Mouse (Mus musculus): ENCODE measurements around the gene Elavl1.
"Not testable (repeated sequence)": the region's sequence is repeated elsewhere in the genome, so short reads cannot be mapped to it uniquely, and the experiment has no call there.

Elavl1 gene

DNA sequence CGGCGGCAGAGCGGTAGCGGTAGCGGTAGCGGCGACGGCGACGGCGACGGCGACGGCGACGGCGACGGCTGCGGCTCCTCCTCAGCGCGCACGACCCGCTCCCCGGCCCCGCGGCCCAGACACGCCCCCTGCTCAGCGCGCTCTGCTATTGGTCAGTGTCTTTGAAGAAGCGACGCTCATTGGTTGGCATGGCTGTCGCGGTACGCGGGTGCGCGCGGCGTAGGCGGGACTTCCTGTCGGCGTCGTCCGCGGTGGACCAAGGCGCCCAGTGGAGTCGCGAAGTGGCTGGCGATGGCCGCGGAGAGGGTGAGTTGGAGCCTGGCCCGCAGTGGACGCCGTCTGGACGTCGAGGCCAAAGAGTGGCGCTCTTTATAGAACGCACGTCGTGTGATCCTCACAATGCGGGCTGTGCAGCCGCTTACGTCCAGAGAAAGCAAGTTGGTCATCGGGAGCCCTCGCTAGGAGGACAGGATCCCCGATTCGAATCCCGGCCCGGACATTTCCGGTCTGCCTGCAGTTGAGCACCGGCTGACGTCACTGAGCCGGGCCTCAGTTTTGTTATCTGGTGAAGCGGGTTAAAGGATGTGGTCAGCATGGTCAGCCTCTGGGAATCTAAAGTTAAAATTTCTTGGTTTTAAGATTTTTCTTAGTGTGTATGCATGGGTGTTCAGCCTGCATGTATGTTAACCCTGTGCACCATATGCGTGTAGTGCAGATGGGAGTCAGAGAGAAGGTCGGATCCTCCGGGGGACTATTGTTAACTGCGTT is at the start of gene Elavl1, which contains the start of gene Ccl25:
TSS of gene Elavl1 (minus strand) at position 431 of the 768 bp plus-strand sequence.
TSS of gene Ccl25 (plus strand) at position 228 of the 768 bp plus-strand sequence.
- peak; percentile 76 for DNase-seq (ENCODE audit: extremely low read depth, low read depth)

DNA sequence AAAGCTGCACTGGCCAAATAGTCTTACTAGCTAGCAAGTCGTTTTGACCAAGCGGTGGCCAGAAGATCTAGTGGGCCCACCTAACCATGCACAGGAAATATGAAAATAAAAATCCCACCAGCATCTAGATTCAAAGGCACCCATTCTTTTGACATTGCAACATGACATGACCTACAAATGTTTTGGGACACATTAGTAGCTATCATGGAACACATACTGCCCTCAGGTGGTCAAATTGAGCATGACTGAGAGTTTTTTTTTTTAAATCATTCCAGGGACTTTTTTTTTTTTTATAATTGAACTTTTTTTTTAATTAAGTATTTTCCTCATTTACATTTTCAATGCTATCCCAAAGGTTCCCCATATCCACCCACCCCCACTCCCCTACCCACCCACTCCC is 47.4 kb upstream of the Elavl1 start:
- peak; percentile 10 for DNase-seq (ENCODE audit: extremely low read depth, low read depth)

GRCm38 (mm10) chr8:4370078-4370477 is 44.9 kb upstream of the Elavl1 start:
- peak; percentile 74 for DNase-seq (ENCODE audit: extremely low read depth, low read depth)

DNA sequence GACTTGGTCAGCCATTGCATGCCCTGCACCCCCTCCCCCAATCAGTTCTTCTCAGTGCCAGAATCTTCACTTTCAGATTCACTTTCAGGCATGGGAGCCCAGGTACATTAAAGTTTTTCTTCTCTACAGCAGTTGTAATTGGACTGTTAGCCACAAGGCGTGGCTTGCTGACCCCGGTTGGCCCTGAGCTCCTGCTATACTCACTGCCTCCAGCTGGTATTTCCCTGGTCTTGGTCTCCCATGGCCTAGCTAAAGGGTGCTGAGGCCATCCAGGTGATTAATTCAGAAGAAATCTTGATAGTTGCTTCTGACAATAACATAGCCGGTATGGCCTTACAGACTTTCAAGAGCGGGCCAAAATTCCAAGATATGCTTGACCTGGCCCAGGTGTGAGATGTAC is 43.3 kb upstream of the Elavl1 start:
- no peak for DNase-seq (ENCODE audit: extremely low read depth, low read depth)

DNA sequence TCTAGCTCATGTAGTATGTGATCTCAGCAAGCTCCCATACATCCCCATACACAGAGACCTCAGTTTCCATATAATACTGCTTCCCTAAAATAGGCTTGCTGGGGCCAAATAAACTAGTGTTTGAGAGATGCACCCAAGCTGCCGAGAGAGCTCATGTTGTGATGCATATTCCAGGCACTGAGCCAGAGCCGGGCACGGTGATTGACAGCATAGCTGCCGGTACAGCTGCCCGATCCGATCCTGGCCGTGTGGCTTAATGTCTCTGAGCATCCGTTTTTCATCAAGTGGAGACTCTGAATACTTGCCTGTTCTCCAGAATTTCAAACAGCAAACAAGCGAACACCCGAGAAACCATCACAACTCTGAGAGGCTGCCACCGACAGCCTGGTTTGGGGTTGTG is 42.6 kb upstream of the Elavl1 start:
- no peak for DNase-seq (ENCODE audit: extremely low read depth, low read depth)

GRCm38 (mm10) chr8:4366189-4366588 is 41.0 kb upstream of the Elavl1 start:
- no peak for DNase-seq (ENCODE audit: extremely low read depth, low read depth)

DNA sequence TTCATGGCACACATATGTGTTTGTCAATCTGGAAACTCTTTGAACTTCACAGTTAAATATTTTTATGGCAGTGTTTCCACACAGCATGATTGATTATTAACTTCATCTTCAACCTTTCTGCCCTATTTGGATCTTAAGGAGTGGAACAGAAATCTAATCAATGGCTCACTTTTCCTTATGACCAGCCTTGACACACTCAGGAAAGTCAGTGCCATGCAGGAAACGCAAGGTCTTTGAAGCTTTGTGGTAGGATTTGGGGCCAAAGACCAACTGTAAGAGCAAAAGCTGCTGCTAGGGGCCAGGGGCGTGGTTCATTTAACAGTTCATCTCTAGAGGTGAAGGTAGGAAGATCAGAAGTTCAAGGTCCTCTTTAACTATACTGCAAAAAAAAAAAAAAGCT is 35.7 kb upstream of the Elavl1 start:
- DNase-seq (ENCODE audit: extremely low read depth, low read depth) = no peak

- DNase-seq (ENCODE audit: extremely low read depth, low read depth) = no peak
These were observed 34.1 kb upstream of the Elavl1 start for GRCm38 (mm10) chr8:4359362-4359761.

GRCm38 (mm10) chr8:4355455-4355854 is 30.2 kb upstream of the Elavl1 start:
- DNase-seq (ENCODE audit: extremely low read depth, low read depth) = no peak

DNA sequence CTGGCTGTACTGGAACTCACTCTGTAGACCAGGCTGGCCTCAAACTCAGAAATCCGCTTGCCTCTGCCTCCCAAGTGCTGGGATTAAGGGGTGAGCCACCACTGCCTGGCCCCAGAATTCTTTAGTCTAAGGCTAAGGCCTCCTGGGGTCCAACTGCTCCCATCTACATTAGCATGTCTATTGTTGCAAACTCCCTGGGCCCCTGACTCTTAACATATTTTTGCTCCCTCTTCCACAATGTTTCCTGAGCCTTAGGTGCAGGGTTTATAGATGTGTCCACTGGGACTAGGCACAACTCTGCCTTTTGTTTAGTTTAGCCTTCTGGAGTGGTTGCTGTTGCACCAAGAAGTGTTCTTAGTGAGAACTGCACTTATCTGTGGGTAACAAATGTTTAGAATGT is 29.3 kb upstream of the Elavl1 start:
- DNase-seq (ENCODE audit: extremely low read depth, low read depth) = no peak

GRCm38 (mm10) chr8:4353741-4354140 is 28.5 kb upstream of the Elavl1 start:
- no peak for DNase-seq (ENCODE audit: extremely low read depth, low read depth)

DNA sequence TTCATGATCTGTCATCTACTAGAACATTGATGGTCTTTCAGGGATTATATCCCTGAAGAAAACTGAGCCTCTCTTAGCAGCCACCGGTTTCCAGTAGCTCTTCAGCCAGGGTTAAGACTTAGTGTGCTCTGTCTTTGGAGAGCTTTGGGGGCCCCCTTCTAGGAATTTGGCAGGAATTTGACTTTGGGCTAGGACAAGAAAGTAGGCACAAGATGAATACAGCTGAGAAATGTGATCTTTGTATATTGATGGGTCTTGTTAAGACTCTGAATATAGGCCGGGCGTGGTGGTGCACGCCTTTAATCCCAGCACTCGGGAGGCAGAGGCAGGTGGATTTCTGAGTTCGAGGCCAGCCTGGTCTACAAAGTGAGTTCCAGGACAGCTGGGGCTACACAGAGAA is 27.3 kb upstream of the Elavl1 start:
- not testable (repeated sequence) for DNase-seq (ENCODE audit: extremely low read depth, low read depth)

DNA sequence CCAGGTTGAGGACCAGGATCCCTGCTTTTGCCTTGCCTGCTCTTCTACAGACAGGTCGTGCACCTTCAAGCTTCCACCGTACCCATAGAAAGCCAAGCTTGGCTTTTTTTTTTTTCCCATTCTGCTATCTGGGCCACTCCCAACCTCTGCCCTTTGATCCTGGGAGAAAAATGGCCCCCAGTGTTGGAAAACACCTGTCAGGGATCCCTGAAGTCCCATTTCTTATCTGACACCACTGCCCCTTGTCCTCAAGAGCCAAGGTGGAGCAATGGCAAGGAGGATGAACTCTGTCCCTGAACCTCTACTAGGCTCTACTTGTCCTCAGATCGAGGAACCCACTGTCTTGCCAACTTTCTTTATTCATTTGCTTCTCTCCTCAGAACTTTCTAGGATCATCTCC is 25.4 kb upstream of the Elavl1 start:
- DNase-seq (ENCODE audit: extremely low read depth, low read depth) = no peak

- DNase-seq (ENCODE audit: extremely low read depth, low read depth) = no peak
These were observed 24.1 kb upstream of the Elavl1 start for GRCm38 (mm10) chr8:4349335-4349734.

- no peak for DNase-seq (ENCODE audit: extremely low read depth, low read depth)
These were observed 23.1 kb upstream of the Elavl1 start for GRCm38 (mm10) chr8:4348275-4348674.

DNA sequence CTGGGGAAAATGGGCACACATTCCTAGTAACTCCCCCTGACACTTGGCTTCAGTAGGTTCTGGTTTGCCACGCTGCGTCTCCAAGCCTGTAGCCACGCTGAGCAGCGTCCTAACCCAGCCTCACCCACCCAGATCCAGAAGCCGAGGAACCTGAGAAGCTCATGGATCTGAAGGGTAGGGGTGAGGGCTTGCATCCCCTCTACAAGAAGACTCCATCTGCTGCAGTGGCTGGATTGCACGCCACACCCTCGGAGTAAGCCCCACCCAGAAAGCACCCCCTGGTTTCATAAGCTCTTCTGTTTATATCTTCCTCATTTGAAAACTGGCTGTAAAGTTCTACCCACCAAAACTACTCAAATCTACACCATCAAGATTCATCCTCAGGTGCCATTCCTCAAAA is 22.4 kb upstream of the Elavl1 start:
- DNase-seq (ENCODE audit: extremely low read depth, low read depth) = no peak

DNA sequence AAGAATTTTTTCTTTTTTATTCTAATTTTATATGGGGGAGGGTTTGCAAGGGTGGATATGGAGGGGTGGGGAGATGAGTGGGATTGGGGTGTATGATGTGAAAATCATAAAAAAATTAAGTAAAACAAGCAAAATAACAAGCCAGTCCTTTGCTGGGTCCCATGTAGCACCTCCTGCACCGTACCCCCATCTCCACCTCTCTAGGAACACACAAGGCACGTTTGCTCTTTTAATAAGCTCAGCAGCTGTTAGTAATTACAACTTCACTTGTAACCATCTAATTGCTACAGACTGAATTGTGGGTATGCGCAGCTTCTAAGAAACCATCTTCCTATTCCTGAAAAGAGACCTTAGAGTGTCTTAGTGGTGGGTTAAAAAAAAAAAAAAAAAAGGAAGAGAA is 15.0 kb upstream of the Elavl1 start:
- DNase-seq (ENCODE audit: extremely low read depth, low read depth) = no peak

GRCm38 (mm10) chr8:4335678-4336077 is 10.5 kb upstream of the Elavl1 start:
- DNase-seq (ENCODE audit: extremely low read depth, low read depth) = peak; percentile 77

DNA sequence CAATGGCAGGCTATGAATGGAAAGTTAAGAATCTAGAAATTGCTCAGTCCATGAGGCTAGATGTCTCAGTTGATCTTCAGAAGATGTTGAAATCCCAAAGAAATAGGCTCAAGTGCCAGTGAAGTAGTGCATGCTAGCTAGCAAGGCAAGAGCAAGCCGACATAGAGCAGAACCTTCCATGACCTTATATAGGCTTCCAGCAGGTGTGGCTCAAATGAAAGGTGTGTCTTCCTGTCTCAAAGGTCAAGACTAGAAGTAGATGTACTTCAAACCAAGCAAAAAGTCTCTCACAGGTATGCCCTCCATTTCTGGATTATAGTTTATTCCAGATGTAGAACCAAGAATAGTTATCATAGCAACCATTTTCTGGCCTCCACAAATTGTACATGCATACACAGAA is 8.8 kb upstream of the Elavl1 start:
- DNase-seq (ENCODE audit: extremely low read depth, low read depth) = no peak

DNA sequence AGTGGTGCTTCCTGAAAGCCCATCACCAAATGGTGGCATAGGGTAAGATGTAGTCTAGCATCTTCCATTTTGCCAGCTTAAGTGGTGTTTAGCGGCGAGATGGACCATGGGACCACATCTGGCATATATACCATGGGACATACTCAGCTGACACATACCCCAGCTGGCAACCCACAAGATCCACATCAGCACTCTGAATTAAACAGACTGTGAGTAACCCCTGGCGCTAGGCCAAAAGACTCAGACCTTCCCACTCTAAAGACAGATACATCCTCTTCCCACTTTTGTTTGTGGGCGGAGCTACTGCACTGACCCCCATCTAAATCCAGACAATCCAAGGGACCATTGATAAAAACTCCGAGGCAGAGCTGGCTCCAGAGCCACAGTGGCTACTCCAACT is 3.8 kb upstream of the Elavl1 start:
- no peak for DNase-seq (ENCODE audit: extremely low read depth, low read depth)

DNA sequence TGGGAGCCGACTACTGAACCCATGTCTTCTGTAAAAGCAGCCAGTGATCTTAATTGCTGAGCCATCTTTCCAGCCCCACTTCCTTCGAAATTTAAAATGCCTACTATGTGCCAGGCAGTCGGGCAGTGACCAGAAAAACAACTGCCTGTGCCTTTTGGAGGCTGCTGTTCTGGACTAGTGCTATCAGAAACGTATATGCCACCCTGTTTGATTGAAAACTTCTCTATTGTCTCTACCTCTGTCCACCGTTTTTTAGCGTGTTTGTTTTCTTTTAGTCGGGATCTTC is 481 bp upstream of the Elavl1 start:
- DNase-seq (ENCODE audit: extremely low read depth, low read depth) = no peak

GRCm38 (mm10) chr8:4324525-4324924 is 688 bp downstream of the Elavl1 start:
- DNase-seq (ENCODE audit: extremely low read depth, low read depth) = no peak

- DNase-seq (ENCODE audit: extremely low read depth, low read depth) = no peak
These were observed 1.3 kb downstream of the Elavl1 start for GRCm38 (mm10) chr8:4323917-4324316.

DNA sequence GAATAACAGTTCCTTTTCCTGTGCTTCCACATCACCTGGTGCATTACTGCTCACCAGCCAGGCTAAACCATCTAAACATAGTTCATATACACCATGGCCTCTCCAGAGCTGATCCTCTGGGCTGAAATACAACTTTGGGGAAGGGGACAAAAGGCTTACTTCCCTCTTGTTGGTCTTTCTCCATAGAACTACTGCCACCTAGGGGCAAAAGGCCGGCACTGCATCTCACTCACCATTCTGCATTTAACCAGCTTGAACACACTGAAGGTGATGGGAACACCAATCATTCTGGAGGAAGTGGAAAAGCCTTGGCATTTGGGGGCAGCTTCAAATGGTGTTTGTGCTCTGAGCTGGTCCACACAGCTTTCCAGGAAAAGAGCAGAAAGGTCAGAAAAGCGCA is 2.7 kb downstream of the Elavl1 start:
- DNase-seq (ENCODE audit: extremely low read depth, low read depth) = peak; percentile 82
